Mouse (Mus musculus) macrophage (primary cell): Measurements from ENCODE around the gene Rab27a. TPM values are rescaled to one million over a fixed set of nuclear protein-coding genes. Genes with fewer than 3 reads are reported as not detected.
"Not testable (repeated sequence)": the region's sequence is repeated elsewhere in the genome, so short reads cannot be mapped to it uniquely, and the experiment has no call there.

Experiments
- H3K27ac ChIP-seq: fragments of 350-480 bp; formaldehyde crosslinking; 2 replicates; pipeline ENCODE4 v1.9.0; 2021
- H3K36me3 ChIP-seq: fragments of 350-480 bp; formaldehyde crosslinking; 2 replicates; pipeline ENCODE4 v1.9.0; 2021; ENCODE audit errors: inconsistent target
- H3K4me3 ChIP-seq: fragments of 350-480 bp; formaldehyde crosslinking; 2 replicates; pipeline ENCODE4 v1.9.0; 2021; ENCODE audit errors: inconsistent target
- H3K79me2 ChIP-seq: fragments of 350-480 bp; formaldehyde crosslinking; 2 replicates; pipeline ENCODE4 v1.9.0; 2021; ENCODE audit errors: inconsistent target
- WGBS: methylation state at CpG from one replicate; pipeline ENCODE4 v1.1.7; 2026; ENCODE audit warnings: inconsistent platforms; ENCODE audit not compliant: missing documents; 5-methylcytosine and 5-hydroxymethylcytosine counted together
- polyA plus RNA-seq: library from polyadenylated mRNA; stranded (reverse); fragments of 250-400 nt; gene quantifications from 3 replicates; pipeline ENCODE4 v1.2.4, GENCODE M21; 2018; ENCODE audit warnings: inconsistent platforms

Gene Rab27a
- polyA plus RNA-seq, 1 experiment from 2014 or later: 3.5 TPM

DNA sequence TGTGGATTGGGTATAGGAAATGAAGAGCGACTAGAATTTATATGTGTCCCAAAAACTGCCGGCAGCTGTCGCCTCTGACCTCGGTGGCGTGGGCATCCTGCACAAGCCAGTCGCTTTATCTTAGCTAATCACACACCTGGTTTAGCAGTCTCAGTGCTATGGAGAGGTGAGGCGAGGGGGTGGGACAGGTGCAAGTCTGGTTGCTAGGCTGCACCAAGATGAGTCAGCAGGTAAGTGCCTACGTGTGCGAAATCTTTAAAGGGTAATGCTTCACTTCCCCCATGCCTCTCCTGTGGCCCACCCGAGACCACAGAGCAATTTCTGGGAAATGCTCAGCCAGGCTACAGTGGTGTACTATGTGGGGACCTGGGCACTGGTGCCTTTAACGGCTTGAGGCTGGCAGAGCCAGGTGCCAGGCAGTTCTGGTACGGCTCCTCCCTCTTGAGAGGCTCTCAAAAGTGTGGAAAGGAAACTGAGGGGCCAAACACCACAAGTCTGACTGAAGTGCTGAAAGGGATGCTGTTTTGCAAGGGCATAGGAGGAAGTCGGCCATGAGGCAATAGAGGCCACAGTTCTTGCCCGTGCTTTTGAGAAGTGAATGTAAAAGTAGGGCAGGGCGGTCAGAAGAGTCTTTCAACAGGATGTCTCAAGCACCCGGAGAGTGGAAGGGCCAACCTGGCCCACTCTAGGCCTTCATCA is 44.7 kb downstream of the Rab27a start:
- no peaks in the 10 kb centered on the region for H3K36me3 ChIP-seq
- WGBS: 19% methylated on average over 16 of the region's 16 CpGs
- peak overlapping the region; percentile 46 for H3K27ac ChIP-seq
- H3K4me3 ChIP-seq: no peak overlapping the region
- no peaks in the 10 kb centered on the region for H3K79me2 ChIP-seq

DNA sequence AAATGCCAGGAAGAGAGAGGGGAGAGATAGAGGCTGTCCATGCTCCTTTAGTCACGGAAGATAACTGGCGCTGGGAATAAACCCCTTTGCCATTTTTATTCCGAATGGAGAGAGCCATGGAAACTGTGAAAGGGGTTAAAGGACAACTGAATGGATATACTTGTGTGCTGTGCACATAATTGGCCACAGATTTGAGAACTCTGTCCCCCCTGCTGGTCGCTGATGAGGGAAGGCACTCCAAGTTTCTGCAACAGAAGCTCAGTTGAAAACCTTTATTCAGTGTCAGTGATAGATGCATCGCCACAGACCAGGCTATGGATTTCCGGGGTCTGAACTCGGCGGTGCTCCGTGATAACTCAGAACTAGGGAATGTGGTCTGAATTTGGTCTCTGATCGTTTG is 45.5 kb downstream of the Rab27a start:
- H3K79me2 ChIP-seq: no peaks in the 10 kb centered on the region
- no peak overlapping the region for H3K4me3 ChIP-seq
- peak overlapping the region; percentile 46 for H3K27ac ChIP-seq
- WGBS: 84% methylated on average over 10 of the region's 10 CpGs
- H3K36me3 ChIP-seq: no peaks in the 10 kb centered on the region

DNA sequence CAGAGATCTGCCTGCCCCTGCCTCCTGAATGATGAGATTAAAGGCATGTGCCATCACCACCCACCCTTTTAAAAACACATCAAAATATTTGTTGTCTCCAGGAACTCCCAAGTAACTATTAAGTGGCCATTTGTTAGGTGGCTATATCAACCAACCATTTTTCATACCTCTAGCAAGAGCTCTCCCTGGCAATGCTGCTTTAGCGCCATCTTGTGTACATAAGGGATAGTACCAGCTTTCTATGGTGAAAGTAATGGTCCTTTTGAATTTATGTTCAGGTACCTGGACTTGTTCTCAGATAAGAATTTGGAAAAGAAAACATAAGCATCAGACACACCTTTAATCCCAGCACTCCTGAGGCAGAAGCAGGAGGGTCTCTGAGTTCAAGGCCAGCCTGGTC is 47.1 kb downstream of the Rab27a start:
- Histone ChIP-seq H3K36me3 (no peaks in the 10 kb centered on the region), H3K79me2 (no peaks in the 10 kb centered on the region), H3K27ac (no peak overlapping the region), H3K4me3 (no peak overlapping the region)
- 8% methylated on average over 1 of the region's 1 CpGs for WGBS

DNA sequence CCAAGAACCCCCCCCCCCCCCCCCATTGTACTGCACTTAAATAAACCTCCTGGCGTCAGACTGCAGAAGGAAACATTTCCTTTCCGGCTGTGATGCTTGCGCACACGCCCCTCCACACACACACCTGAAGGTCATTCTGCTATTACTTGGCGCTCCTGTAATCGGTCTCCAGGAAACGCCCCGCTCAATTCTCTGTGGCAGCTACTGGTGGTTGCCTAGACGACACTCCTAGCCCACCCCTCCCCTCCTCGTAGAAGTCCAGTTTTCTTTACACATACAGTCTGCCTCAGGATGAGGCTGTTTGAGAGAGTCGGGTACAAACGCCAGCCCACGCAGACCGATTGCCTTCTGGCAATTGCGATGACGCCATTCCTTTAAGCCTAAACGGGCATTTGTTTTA is 49.9 kb downstream of the Rab27a start:
- Histone ChIP-seq H3K36me3 (no peaks in the 10 kb centered on the region), H3K27ac (no peak overlapping the region), H3K4me3 (no peak overlapping the region), H3K79me2 (no peaks in the 10 kb centered on the region)
- 92% methylated on average over 17 of the region's 17 CpGs for WGBS

DNA sequence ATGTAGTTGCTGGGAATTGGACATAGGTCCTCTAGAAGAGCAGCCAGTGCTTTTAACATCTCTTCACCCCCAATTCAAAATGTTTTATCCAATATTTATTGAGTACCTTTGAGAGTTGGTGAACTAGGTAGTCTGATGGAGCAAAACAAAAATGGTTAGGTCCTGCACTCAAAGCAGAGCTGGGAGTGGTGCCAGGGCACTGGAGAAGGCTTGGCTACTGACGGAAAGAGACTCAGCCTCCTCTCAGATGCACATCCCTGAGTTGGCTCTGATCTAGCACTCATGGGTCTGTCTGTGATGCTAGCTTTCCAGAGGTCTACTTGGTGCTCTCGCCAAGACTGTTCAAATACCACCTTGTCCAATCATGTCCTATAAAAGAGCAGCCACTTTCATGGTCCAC is 53.2 kb downstream of the Rab27a start:
- Histone ChIP-seq H3K36me3 (no peaks in the 10 kb centered on the region), H3K27ac (no peak overlapping the region), H3K4me3 (no peak overlapping the region), H3K79me2 (no peaks in the 10 kb centered on the region)
- 93% methylated on average over 2 of the region's 2 CpGs for WGBS

DNA sequence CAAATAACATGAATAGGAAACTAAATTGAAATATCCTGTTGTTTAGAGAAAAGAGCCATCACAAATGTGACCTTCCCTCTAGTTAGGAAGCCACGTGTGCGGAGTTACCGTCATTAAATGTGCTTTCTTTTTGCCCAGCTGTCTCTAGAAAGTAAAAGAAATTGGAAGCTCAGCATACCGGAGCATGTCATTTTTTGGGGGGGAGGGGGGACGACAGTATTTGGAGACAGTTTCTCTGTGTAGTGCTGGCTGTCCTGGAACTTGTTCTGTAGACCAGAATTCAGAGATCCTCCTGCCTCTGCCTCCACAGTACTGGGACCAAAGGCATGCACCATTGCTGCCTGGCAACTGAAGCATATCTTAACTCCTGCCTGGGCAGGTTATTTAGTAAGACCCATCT is 56.9 kb downstream of the Rab27a start, which contains the start of gene Khdc3:
TSS of gene Khdc3 (plus strand) at position 301 of the 400 bp plus-strand sequence.
- H3K79me2 ChIP-seq: no peaks in the 10 kb centered on the region
- no peaks in the 10 kb centered on the region for H3K36me3 ChIP-seq
- no peak within 1 kb of the TSS for H3K4me3 ChIP-seq
- H3K27ac ChIP-seq: no peak within 1 kb of the TSS
- WGBS: 92% methylated on average over 5 of the region's 5 CpGs

DNA sequence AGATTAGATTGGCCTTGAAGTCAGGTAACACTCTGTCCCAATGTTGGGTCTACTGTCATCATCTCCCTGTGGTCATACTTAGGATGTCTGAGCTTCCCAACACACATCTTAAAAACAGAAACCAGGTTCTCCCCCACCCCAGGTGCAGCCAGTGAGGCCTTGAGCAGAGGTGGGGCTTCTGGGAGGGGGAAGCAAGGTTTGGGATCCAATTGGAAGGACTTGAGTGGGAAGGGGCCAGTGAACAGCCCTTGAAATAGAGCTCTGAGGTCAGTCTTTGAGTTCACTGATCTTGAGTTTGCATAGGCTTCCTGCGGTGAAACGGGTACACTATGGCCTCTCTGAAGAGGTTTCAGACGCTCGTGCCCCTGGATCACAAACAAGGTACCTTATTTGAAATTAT is 57.5 kb downstream of the Rab27a start, which contains the start of gene Gm20509:
TSS of gene Gm20509 (plus strand) at position 290 of the 400 bp plus-strand sequence.
- Histone ChIP-seq H3K36me3 (no peaks in the 10 kb centered on the region), H3K4me3 (no peak within 1 kb of the TSS), H3K27ac (no peak within 1 kb of the TSS), H3K79me2 (no peaks in the 10 kb centered on the region)
- 95% methylated on average over 4 of the region's 4 CpGs for WGBS

DNA sequence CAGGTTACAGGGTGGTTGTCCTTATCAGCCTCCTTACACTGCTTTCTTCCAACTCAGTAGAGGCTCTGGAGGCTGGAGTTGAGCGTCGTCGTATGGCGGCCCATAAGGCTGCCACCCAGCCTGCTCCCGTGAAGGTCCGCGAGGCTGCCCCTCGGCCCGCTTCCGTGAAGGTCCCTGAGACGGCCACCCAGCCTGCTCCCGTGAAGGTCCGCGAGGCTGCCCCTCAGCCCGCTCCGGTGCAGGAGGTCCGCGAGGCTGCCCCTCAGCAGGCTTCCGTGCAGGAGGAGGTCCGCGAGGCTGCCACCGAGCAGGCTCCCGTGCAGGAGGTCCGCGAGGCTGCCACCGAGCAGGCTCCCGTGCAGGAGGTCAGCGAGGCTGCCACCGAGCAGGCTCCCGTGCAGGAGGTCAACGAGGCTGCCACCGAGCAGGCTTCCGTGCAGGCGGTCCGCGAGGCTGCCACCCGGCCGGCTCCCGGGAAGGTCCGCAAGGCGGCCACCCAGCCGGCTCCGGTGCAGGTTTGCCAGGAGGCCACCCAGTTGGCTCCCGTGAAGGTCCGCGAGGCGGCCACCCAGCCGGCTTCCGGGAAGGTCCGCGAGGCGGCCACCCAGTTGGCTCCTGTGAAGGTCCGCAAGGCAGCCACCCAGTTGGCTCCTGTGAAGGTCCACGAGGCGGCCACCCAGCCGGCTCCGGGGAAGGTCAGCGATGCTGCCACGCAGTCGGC is 58.7 kb downstream of the Rab27a start:
- Histone ChIP-seq H3K27ac (no peak overlapping the region), H3K36me3 (no peaks in the 10 kb centered on the region), H3K79me2 (no peaks in the 10 kb centered on the region), H3K4me3 (no peak overlapping the region)
- 25% methylated on average over 54 of the region's 60 CpGs for WGBS

DNA sequence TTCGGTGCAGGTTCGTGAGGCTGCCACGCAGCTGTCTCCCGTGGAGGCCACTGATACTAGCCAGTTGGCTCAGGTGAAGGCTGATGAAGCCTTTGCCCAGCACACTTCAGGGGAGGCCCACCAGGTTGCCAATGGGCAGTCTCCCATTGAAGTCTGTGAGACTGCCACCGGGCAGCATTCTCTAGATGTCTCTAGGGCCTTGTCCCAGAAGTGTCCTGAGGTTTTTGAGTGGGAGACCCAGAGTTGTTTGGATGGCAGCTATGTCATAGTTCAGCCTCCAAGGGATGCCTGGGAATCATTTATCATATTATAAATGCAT is 59.2 kb downstream of the Rab27a start:
- H3K4me3 ChIP-seq: no peak overlapping the region
- H3K36me3 ChIP-seq: no peaks in the 10 kb centered on the region
- H3K79me2 ChIP-seq: no peaks in the 10 kb centered on the region
- WGBS: 73% methylated on average over 5 of the region's 5 CpGs
- no peak overlapping the region for H3K27ac ChIP-seq

DNA sequence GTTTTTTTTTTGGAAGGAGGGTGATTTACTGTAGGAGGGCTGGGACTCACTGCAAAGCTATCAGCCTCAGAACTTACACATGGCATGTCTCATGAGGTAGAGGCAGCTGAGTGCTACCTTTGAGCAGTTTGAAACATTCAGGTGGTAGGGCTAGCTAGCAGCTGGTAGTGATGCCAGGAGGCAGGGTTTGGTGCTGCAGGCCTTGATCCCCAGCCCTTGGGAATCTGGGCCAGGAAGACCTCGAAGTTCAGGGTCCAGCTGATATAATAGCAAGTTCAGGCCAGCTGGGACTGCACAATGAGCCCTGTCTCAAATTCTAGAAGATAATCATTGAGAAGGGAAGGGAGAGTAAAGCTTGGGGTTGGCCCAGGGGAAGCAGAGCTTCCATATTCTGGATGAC is 60.5 kb downstream of the Rab27a start:
- Histone ChIP-seq H3K4me3 (no peak overlapping the region), H3K79me2 (no peaks in the 10 kb centered on the region), H3K27ac (no peak overlapping the region), H3K36me3 (no peaks in the 10 kb centered on the region)
- 91% methylated on average over 1 of the region's 1 CpGs for WGBS

DNA sequence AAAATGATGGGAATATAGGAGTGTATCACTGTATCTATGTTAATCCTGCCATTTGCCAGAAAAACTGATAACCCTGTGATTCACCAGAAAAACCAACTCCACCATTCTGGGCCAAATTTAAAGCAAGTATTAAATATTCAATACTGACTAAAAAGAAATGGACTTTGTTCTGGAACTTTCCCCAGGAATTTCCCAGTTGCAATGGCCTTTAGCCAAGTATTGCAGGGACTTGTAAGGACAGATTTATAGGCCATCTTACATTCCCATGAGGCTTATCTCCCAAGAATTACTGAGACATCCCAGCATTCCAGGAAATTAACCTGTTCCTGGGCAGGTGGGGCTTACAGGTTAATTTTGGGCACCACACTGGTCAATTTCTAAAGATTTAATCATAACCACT is 61.1 kb downstream of the Rab27a start:
- no peaks in the 10 kb centered on the region for H3K79me2 ChIP-seq
- H3K4me3 ChIP-seq: no peak overlapping the region
- no peaks in the 10 kb centered on the region for H3K36me3 ChIP-seq
- no peak overlapping the region for H3K27ac ChIP-seq

DNA sequence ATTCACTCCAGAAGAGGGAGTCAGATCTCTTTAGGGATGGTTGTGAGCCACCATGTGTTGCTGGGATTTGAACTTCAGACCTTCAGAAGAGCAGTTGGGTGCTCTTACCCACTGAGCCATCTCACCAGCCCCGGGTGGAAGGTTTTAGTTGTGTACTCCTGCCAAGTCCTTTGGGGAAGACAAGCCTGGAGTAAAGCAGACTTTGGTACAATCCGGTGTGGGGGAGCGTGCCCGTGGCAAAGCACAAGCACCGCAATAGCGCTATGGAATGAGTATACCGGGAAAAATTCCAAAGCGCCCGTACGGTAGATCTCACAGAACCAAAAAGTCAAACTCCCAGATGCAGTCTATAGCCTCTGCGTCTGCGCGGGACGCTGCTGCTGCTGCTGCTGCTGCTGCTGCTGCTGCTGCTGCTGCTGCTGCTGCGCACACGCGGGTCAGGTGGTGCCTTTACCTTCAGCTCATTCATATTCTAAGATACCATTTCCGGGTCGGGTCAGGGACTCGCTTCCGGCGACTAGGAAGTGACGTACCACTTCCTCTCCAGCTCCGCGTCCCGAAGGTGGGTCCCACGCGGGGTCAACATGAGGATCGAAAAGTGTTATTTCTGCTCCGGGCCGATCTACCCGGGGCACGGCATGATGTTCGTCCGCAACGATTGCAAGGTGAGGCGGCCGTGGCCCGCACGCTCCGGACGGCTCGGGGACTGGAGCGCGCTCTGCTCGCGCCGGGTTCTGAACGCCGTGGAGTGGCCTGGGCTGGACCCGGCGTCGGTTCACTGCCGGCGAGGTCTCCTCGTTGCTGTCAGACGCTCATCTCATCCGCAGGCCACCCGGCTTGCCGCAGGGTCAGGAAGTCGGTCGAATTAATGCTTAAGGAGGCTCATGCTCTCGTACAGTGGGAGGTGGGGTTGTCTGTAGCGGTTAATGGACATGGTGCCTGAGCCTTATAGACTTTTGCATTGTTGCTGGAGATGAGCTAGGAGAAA is 68.6 kb downstream of the Rab27a start, which contains the start of gene Rsl24d1:
TSS of gene Rsl24d1 (plus strand) at position 508 of the 988 bp plus-strand sequence.
- Histone ChIP-seq H3K79me2 (peaks cover 26% of the 10 kb centered on the region), H3K36me3 (peaks cover 14% of the 10 kb centered on the region), H3K4me3 (peak within 1 kb of the TSS; percentile 90), H3K27ac (peak within 1 kb of the TSS; percentile 35)
- under 1% methylated on average over 64 of the region's 64 CpGs for WGBS

DNA sequence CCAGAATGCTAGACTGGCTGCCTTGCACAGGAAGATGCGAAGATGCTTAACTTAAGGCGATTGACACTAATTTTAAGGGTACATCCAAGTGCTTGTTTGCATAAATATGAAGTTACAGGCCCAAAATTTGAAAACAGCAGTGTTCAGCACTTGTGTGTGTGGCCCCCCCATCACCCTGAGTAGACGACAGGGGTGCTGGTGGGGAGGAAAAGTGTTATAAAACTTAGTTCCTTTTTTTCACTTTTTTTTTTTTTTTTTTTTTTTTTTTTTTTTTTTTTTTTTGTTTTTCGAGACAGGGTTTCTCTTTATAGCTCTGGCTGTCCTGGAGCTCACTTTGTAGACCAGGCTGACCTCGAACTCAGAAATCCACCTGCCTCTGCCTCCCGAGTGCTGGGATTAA is 72.0 kb downstream of the Rab27a start:
- Histone ChIP-seq H3K36me3 (peaks cover 38% of the 10 kb centered on the region), H3K79me2 (peaks cover 26% of the 10 kb centered on the region)
- not testable (repeated sequence) for H3K27ac ChIP-seq, H3K4me3 ChIP-seq
- 31% methylated on average over 3 of the region's 6 CpGs for WGBS

DNA sequence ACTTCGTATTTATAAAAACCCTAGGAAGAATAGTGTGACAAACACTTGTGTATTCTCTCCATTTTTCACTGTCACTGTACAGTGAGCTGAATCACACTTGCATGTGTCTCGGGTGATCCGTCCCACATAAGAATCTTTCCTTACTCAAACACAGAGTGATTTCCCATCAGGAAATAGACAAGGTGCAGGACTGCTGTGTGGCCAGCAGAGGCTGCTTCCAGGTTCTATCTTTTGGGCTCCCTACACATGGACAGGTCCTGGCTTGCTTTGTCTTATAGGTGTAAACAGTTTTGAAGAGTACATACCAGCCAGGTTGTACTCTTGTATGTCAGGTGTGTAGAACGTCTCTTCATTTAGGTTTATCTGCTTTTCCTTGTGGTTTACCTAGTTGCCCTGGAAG is 73.4 kb downstream of the Rab27a start:
- no peak overlapping the region for H3K4me3 ChIP-seq
- peaks cover 26% of the 10 kb centered on the region for H3K79me2 ChIP-seq
- WGBS: 97% methylated on average over 4 of the region's 4 CpGs
- no peak overlapping the region for H3K27ac ChIP-seq
- peaks cover 41% of the 10 kb centered on the region for H3K36me3 ChIP-seq
